ENCODE assay signal across 9 mouse cellular contexts in genomic region chr4:106472335-106472734, GRCm38 (mm10). TPM values are rescaled to one million over a fixed set of nuclear protein-coding genes. Genes with fewer than 3 reads are reported as not detected.
A peak's percentile ranks its signal among the peaks of the same experiment; 100 is the strongest.
DNase-seq lines count a peak whose midpoint lies in the region; ATAC-seq and TF ChIP-seq lines count a peak whose summit lies in the region.
"Had no signal": no experiment of that assay in that cellular context is flagged by ENCODE, and none has a peak within 500 bp of the region (broad histone marks: within the 10 kb centered on the region; RNA-seq: fewer than 3 reads in every experiment).

No protein-coding gene starts in this region.

- DNase-seq in B cell, adult 2 months = peak; percentile 44 to 55
- DNase-seq in R1 (ENCODE audit: low read depth, low spot score) = peak; percentile 76
- peak; percentile 51 for DNase-seq in gastrocnemius, postnatal 14 days
- peak; percentile 89 for DNase-seq in kidney, postnatal 0 days (ENCODE audit: low spot score)
- DNase-seq in lung, adult 18-20 months = peak; percentile 24 to 56
- DNase-seq in ovary, postnatal 36 days (ENCODE audit: low spot score) = peak; percentile 31

- H3K9me3 ChIP-seq in kidney, postnatal 0 days (replicated peaks; ENCODE audit: low read length) = no peaks in the 10 kb centered on the region
- H3K9me3 ChIP-seq: heart, embryonic 15.5 days had no signal

- peak; percentile 94 for TF ChIP-seq CTCF in cortical plate, adult 2 months (IDR thresholded peaks at IDR 0.05; ENCODE audit: extremely low read depth, insufficient read depth, low read length)
- peak; percentile 87 for TF ChIP-seq CTCF in kidney, postnatal 0 days (IDR thresholded peaks at IDR 0.05; ENCODE audit: low read depth)

- H3K27ac ChIP-seq in cortical plate, adult 2 months (ENCODE audit: insufficient read depth, low read length) = no peak overlapping the region
- no peak overlapping the region for H3K27ac ChIP-seq in kidney, postnatal 0 days
- H3K27ac ChIP-seq: heart, embryonic 15.5 days had no signal

- TF ChIP-seq POLR2A in cortical plate, adult 2 months (IDR thresholded peaks at IDR 0.05; ENCODE audit: extremely low read depth, insufficient read depth, low read length) = no peak

- no peaks in the 10 kb centered on the region for H3K36me3 ChIP-seq in kidney, postnatal 0 days (ENCODE audit: insufficient read depth, low read length)
- H3K36me3 ChIP-seq: heart, embryonic 15.5 days had no signal

- H3K27me3 ChIP-seq in kidney, postnatal 0 days (ENCODE audit: insufficient read depth, low read length) = no peaks in the 10 kb centered on the region
- H3K27me3 ChIP-seq: heart, embryonic 15.5 days had no signal

- peak; percentile 52; the same call in 1 of the 2 replicates for ATAC-seq in kidney, postnatal 0 days (replicated peaks; ENCODE audit: low FRiP score, low read depth)
- no peak for ATAC-seq in inflammation-experienced regulatory T-cells, adult 6 months

- no peak overlapping the region for H3K9ac ChIP-seq in kidney, postnatal 0 days (ENCODE audit: low read depth, low read length)
- H3K9ac ChIP-seq: heart, embryonic 15.5 days had no signal

- 17% methylated on average over 3 of the region's 3 CpGs for WGBS in kidney, postnatal 0 days

- H3K4me3 ChIP-seq in cortical plate, adult 2 months (ENCODE audit: insufficient read depth, low read length) = no peak overlapping the region
- H3K4me3 ChIP-seq in kidney, postnatal 0 days (replicated peaks; ENCODE audit: low read depth, low read length) = no peak overlapping the region
- H3K4me3 ChIP-seq: heart, embryonic 15.5 days had no signal

- H3K4me1 ChIP-seq in cortical plate, adult 2 months (ENCODE audit: control insufficient read depth, insufficient read depth, low read length) = no peaks in the 10 kb centered on the region
- H3K4me1 ChIP-seq in kidney, postnatal 0 days (replicated peaks; ENCODE audit: insufficient read depth, low read length) = no peaks in the 10 kb centered on the region
- H3K4me1 ChIP-seq: heart, embryonic 15.5 days had no signal

- intact Hi-C loops in gastrocnemius, postnatal 14 days (cut with DNase I; ENCODE audit: low total_unique reads) = no loop called here

- H3K4me2 ChIP-seq in kidney, postnatal 0 days (ENCODE audit: low read length) = no peak overlapping the region
- H3K4me2 ChIP-seq: heart, embryonic 15.5 days had no signal

RNA-seq across cellular contexts. Expression of gene Pcsk9, which starts 8.2 kb away (rescaled TPM):
- 1.7 and 2.2 TPM in 2 replicates for polyA plus RNA-seq in cortical plate, adult 2 months (2012; rRNA removed)
- total RNA-seq in gastrocnemius, postnatal 14 days (2021) = not detected
- polyA plus RNA-seq in kidney, postnatal 0 days (2015; fragmentation: Nextera tagmentation; extraction: Ambion mirVana) = 5.6 and 6.7 TPM in 2 replicates
- not detected for polyA plus RNA-seq in inflammation-experienced regulatory T-cells, adult 6 months (2017; shearing (Covaris generic))

RNA-seq across cellular contexts. Expression of gene Bsnd, which starts 19.7 kb away (rescaled TPM):
- polyA plus RNA-seq in cortical plate, adult 2 months (2012; rRNA removed) = not detected in 2 replicates
- under 1 TPM in 1 of 2 experiments, not detected in 1; 0.18 TPM for total RNA-seq in gastrocnemius, postnatal 14 days (2021)
- 40.1 and 40.6 TPM in 2 replicates for polyA plus RNA-seq in kidney, postnatal 0 days (2015; fragmentation: Nextera tagmentation; extraction: Ambion mirVana)
- not detected for polyA plus RNA-seq in inflammation-experienced regulatory T-cells, adult 6 months (2017; shearing (Covaris generic))
- polyA plus RNA-seq: heart, embryonic 15.5 days had no signal

Comparison
In these comparisons a context has a peak if more than half of its experiments do, and no peak if none do; other contexts are left out.
1. DNase-seq: peak in every context shown above with its lines; median percentile 89 in kidney, postnatal 0 days; 76 in R1; 51 in gastrocnemius, postnatal 14 days; 50 in B cell, adult 2 months; 40 in lung, adult 18-20 months; 31 in ovary, postnatal 36 days.
2. RNA of gene Bsnd, which starts 19.7 kb away (polyA plus RNA-seq): 40.1 to 40.6 TPM in kidney, postnatal 0 days; not detected in cortical plate, adult 2 months and not detected in inflammation-experienced regulatory T-cells, adult 6 months; every median in the first group is over 10 times any median in the second.